Mouse (Mus musculus) E14TG2a.4 (cell line): ENCODE measurements around the gene Clcnka.

Experiments used
- CTCF ChIP-seq: conservative IDR thresholded peaks from 2 replicates; pipeline ENCODE4 v1.5.1; 2014; ENCODE audit warnings: low read length
- NANOG ChIP-seq: IDR thresholded peaks from 2 replicates; pipeline ENCODE4 v1.6.1; 2014; ENCODE audit warnings: borderline replicate concordance, low read length, mixed read lengths
- POU5F1 ChIP-seq: IDR thresholded peaks from 2 replicates; pipeline ENCODE4 v1.6.1; 2014; ENCODE audit warnings: low read length, borderline replicate concordance

GRCm38 (mm10) chr4:141386150-141386549 is 12.4 kb downstream of the Clcnka start:
- TF ChIP-seq CTCF: no peak
- no peak for TF ChIP-seq POU5F1
- no peak for TF ChIP-seq NANOG
